Mouse (Mus musculus) erythroblast, embryonic 14.5 days (primary cell): Measurements from ENCODE around the gene Hoxc9. TPM values are rescaled to one million over a fixed set of nuclear protein-coding genes. Genes with fewer than 3 reads are reported as not detected.

ENCODE experiments used
- H3K27me3 ChIP-seq: 2 replicates; pipeline ENCODE4 v1.6.1; 2012; ENCODE audit warnings: inconsistent platforms; ENCODE audit not compliant: control insufficient read depth
- H3K36me3 ChIP-seq: 2 replicates; pipeline ENCODE4 v1.6.1; 2012; ENCODE audit warnings: mild to moderate bottlenecking, inconsistent platforms; ENCODE audit not compliant: control insufficient read depth
- H3K4me1 ChIP-seq: 2 replicates; pipeline ENCODE4 v1.6.1; 2012; ENCODE audit warnings: inconsistent platforms; ENCODE audit not compliant: control insufficient read depth
- H3K4me3 ChIP-seq: replicated peaks from 2 replicates; pipeline ENCODE3; 2012; ENCODE audit warnings: moderate library complexity, mild to moderate bottlenecking, inconsistent platforms
- H3K9me3 ChIP-seq: 2 replicates; pipeline ENCODE4 v1.6.1; 2012; ENCODE audit warnings: low read length, inconsistent platforms, mixed read lengths; ENCODE audit not compliant: control insufficient read depth
- GATA1 ChIP-seq: IDR thresholded peaks from 2 replicates; pipeline ENCODE4 v1.6.1; 2012; ENCODE audit warnings: low read length, inconsistent platforms, mixed read lengths
- TAL1 ChIP-seq: IDR thresholded peaks from 3 replicates; pipeline ENCODE4 v1.6.1; 2012; ENCODE audit warnings: low read length, inconsistent platforms, mixed read lengths
- polyA plus RNA-seq: library from polyadenylated mRNA; stranded (reverse); fragments of >175 nt; gene quantifications from 2 replicates; pipeline ENCODE4 v1.2.3, GENCODE M21; 2012

Gene Hoxc9
- polyA plus RNA-seq, 1 experiment: not detected

DNA sequence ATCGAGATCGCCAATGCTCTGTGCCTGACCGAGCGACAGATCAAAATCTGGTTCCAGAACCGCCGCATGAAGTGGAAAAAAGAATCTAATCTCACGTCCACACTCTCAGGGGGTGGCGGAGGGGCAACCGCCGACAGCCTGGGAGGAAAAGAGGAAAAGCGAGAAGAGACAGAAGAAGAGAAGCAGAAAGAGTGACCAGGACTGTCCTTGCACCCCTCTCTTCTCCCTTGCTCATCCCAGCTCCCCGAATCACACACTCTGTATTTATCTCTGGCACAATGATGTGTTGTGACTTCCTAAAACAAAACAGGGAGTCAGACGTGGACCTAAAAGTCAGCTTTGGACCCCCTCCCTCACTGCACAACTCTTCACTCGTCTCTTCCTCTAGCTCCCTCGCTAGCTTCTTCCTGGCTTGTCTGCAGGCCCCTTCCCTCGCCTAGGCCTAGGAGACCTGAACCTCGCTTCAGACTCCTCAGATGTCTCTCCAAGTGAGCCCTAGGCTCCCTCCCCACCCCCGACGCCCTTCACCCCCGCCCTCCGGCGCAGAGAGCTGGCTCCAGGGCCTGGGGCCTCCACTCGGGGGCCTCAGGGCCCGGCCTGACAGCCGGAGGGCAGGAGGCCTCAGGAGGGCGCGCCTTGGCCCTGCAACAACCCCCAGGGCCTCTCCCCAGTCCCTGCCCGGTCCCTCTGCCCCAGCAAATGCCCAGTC lies 34.8 kb downstream of the Hoxc9 start:
- Histone ChIP-seq H3K9me3 (peaks cover 4% of the 10 kb centered on the region; the same call in 1 of the 2 replicates), H3K4me1 (no peaks in the 10 kb centered on the region), H3K27me3 (peaks cover 100% of the 10 kb centered on the region), H3K36me3 (no peaks in the 10 kb centered on the region), H3K4me3 (no peak overlapping the region)
- no peak for TF ChIP-seq GATA1
- TF ChIP-seq TAL1: no peak

GRCm38 (mm10) chr15:103011928-103012486 lies 35.8 kb downstream of the Hoxc9 start:
- Histone ChIP-seq H3K4me3 (no peak overlapping the region), H3K36me3 (no peaks in the 10 kb centered on the region), H3K4me1 (no peaks in the 10 kb centered on the region), H3K9me3 (peaks cover 4% of the 10 kb centered on the region; the same call in 1 of the 2 replicates), H3K27me3 (peaks cover 100% of the 10 kb centered on the region)
- TF ChIP-seq TAL1: no peak
- TF ChIP-seq GATA1: no peak

DNA sequence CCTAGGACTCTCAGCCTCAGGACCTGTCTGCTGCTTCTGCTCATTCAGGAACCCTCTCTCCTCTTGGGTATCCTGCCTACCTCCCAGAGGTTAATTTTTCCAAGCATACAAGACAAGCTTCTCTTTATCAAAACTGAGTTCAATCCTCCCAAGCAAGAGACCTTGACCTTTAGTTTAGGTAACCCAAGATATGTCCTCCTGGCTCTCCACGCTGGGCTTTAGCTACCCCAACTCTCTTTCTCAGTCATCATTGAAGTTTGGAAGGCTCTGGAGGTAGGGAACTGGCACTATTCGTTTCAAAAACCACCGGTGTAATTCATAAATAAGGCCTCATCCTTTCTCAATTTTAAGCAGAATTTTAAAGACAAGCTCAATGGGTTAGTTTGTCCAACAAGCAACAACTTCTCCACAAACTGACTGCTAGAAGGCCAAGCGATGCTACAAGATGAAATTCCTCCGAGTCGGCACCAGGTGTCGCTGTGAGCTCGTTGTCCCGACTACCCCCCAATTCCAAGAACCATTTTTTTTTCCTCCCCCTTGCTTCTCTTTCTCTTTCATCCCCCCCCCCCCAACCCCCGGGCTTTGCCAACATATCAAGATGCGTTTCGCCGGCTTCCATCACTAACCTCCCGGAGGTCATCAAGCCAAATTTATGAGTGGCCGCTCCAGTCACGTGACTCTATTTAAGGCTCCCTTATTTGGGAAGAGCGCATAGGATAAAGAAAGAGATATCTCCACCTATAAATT lies 37.2 kb downstream of the Hoxc9 start:
- Histone ChIP-seq H3K27me3 (peaks cover 100% of the 10 kb centered on the region), H3K4me3 (no peak overlapping the region), H3K4me1 (no peaks in the 10 kb centered on the region), H3K36me3 (no peaks in the 10 kb centered on the region), H3K9me3 (peaks cover 4% of the 10 kb centered on the region; the same call in 1 of the 2 replicates)
- TF ChIP-seq GATA1 (no peak), TAL1 (no peak)

GRCm38 (mm10) chr15:103014166-103015008 lies 38.1 kb downstream of the Hoxc9 start:
- Histone ChIP-seq H3K4me3 (no peak overlapping the region), H3K27me3 (peaks cover 100% of the 10 kb centered on the region), H3K9me3 (peaks cover 4% of the 10 kb centered on the region; the same call in 1 of the 2 replicates), H3K4me1 (no peaks in the 10 kb centered on the region), H3K36me3 (no peaks in the 10 kb centered on the region)
- TF ChIP-seq GATA1 (no peak), TAL1 (no peak)

- H3K36me3 ChIP-seq: no peaks in the 10 kb centered on the region
- H3K9me3 ChIP-seq: peaks cover 4% of the 10 kb centered on the region; the same call in 1 of the 2 replicates
- no peak overlapping the region for H3K4me3 ChIP-seq
- peaks cover 100% of the 10 kb centered on the region for H3K27me3 ChIP-seq
- H3K4me1 ChIP-seq: no peaks in the 10 kb centered on the region
- TF ChIP-seq TAL1: no peak
Observed at GRCm38 (mm10) chr15:103015009-103015399, 38.8 kb downstream of the Hoxc9 start.

DNA sequence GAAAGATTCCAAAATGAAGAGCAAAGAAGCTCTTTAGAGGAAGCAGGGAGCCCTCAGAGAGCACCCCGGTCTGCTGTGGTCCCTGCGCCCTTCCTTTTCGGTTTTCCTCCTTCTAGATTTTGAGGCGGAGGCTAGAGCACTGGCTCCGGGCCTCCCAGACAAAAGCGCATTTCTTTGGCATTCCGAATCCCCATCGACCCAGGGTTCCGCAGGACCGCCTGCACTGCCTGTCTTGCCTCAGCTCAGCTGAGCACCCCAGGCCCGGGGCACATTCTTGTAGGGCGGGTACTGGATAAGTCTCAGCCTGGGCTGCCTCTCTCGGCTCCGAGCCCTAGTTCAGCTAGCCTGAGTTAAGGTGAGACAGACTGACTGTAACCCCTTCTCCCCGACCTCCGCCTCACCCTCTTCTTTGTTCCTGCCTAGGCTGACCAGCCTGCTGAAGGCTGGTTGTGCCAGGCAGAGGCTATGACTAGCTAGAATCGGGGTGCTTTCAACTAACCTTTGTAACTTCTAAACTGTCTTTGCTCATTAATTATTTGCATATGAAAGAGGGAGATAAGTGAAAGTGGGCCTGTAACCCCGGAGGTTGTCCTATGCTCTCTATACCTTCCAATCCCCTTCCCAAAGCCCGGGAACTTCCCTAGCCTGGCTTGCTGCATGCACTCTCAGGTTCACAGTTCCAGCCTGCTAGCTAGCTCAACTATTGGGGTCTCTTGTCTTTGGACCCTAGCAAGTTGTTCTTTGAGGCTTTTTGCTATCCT lies 39.3 kb downstream of the Hoxc9 start:
- Histone ChIP-seq H3K4me3 (no peak overlapping the region), H3K4me1 (no peaks in the 10 kb centered on the region), H3K27me3 (peaks cover 100% of the 10 kb centered on the region), H3K36me3 (no peaks in the 10 kb centered on the region), H3K9me3 (peaks cover 4% of the 10 kb centered on the region; the same call in 1 of the 2 replicates)
- TF ChIP-seq GATA1 (no peak), TAL1 (no peak)

GRCm38 (mm10) chr15:103018636-103019035 lies 42.4 kb downstream of the Hoxc9 start, which contains the start of gene Hoxc4:
Gene Hoxc4 (plus strand): TSS chr15:103018934.
- Histone ChIP-seq H3K27me3 (peaks cover 97% of the 10 kb centered on the region), H3K4me3 (no peak within 1 kb of the TSS), H3K9me3 (peaks cover 4% of the 10 kb centered on the region; the same call in 1 of the 2 replicates), H3K36me3 (no peaks in the 10 kb centered on the region), H3K4me1 (no peaks in the 10 kb centered on the region)
- TF ChIP-seq GATA1 (no peak), TAL1 (no peak)

- no peaks in the 10 kb centered on the region for H3K9me3 ChIP-seq
- H3K36me3 ChIP-seq: no peaks in the 10 kb centered on the region
- H3K27me3 ChIP-seq: peaks cover 97% of the 10 kb centered on the region
- no peak overlapping the region for H3K4me3 ChIP-seq
- H3K4me1 ChIP-seq: no peaks in the 10 kb centered on the region
- TF ChIP-seq TAL1 (no peak), GATA1 (no peak)
Observed at GRCm38 (mm10) chr15:103020899-103021418, 44.7 kb downstream of the Hoxc9 start.
